Mouse (Mus musculus): ENCODE data around the gene Hipk2.

Gene Hipk2

GRCm38 (mm10) chr6:38902820-38903439 lies 27.0 kb upstream of the Hipk2 start:
- DNase-seq (ENCODE audit: low read depth, low spot score), result no peak

GRCm38 (mm10) chr6:38901636-38902035 lies 25.7 kb upstream of the Hipk2 start:
- DNase-seq (ENCODE audit: low read depth, low spot score), result no peak

- DNase-seq (ENCODE audit: low read depth, low spot score), result no peak
Measured at GRCm38 (mm10) chr6:38901152-38901551, 25.2 kb upstream of the Hipk2 start.

GRCm38 (mm10) chr6:38900479-38901126 lies 24.6 kb upstream of the Hipk2 start:
- no peak for DNase-seq (ENCODE audit: low read depth, low spot score)

GRCm38 (mm10) chr6:38900073-38900472 lies 24.1 kb upstream of the Hipk2 start:
- no peak for DNase-seq (ENCODE audit: low read depth, low spot score)

GRCm38 (mm10) chr6:38893615-38894014 lies 17.6 kb upstream of the Hipk2 start:
- DNase-seq (ENCODE audit: low read depth, low spot score), result no peak

GRCm38 (mm10) chr6:38892017-38892416 lies 16.1 kb upstream of the Hipk2 start:
- no peak for DNase-seq (ENCODE audit: low read depth, low spot score)

- no peak for DNase-seq (ENCODE audit: low read depth, low spot score)
Measured at GRCm38 (mm10) chr6:38889156-38889555, 13.2 kb upstream of the Hipk2 start.

- DNase-seq (ENCODE audit: low read depth, low spot score), result no peak
Measured at GRCm38 (mm10) chr6:38887436-38887835, 11.5 kb upstream of the Hipk2 start.

- no peak for DNase-seq (ENCODE audit: low read depth, low spot score)
Measured at GRCm38 (mm10) chr6:38885132-38885531, 9.2 kb upstream of the Hipk2 start.

GRCm38 (mm10) chr6:38884482-38884881 lies 8.5 kb upstream of the Hipk2 start:
- DNase-seq (ENCODE audit: low read depth, low spot score), result no peak

GRCm38 (mm10) chr6:38882728-38883171 lies 6.8 kb upstream of the Hipk2 start:
- no peak for DNase-seq (ENCODE audit: low read depth, low spot score)

- no peak for DNase-seq (ENCODE audit: low read depth, low spot score)
Measured at GRCm38 (mm10) chr6:38881975-38882374, 6.0 kb upstream of the Hipk2 start.

- DNase-seq (ENCODE audit: low read depth, low spot score), result no peak
Measured at GRCm38 (mm10) chr6:38881468-38881867, 5.5 kb upstream of the Hipk2 start.

- DNase-seq (ENCODE audit: low read depth, low spot score), result no peak
Measured at GRCm38 (mm10) chr6:38877674-38878073, 1.7 kb upstream of the Hipk2 start.

GRCm38 (mm10) chr6:38875258-38876070 lies 501 bp downstream of the Hipk2 start, which contains the start of gene Tbxas1:
Tbxas1 (plus strand) TSS chr6:38875404.
- no peak for DNase-seq (ENCODE audit: low read depth, low spot score)

- no peak for DNase-seq (ENCODE audit: low read depth, low spot score)
Measured at GRCm38 (mm10) chr6:38874565-38875257, 1.3 kb downstream of the Hipk2 start.

- peak; percentile 81 for DNase-seq (ENCODE audit: low read depth, low spot score)
Measured at GRCm38 (mm10) chr6:38874035-38874434, 1.9 kb downstream of the Hipk2 start.

- no peak for DNase-seq (ENCODE audit: low read depth, low spot score)
Measured at GRCm38 (mm10) chr6:38873316-38873715, 2.6 kb downstream of the Hipk2 start.

GRCm38 (mm10) chr6:38871051-38871450 lies 4.9 kb downstream of the Hipk2 start:
- DNase-seq (ENCODE audit: low read depth, low spot score), result peak; percentile 66

- DNase-seq (ENCODE audit: low read depth, low spot score), result no peak
Measured at GRCm38 (mm10) chr6:38870070-38870469, 5.9 kb downstream of the Hipk2 start.

- DNase-seq (ENCODE audit: low read depth, low spot score), result no peak
Measured at GRCm38 (mm10) chr6:38868974-38869373, 7.0 kb downstream of the Hipk2 start.
